Mouse (Mus musculus) spleen, adult 2 months (tissue): ENCODE measurements around the gene Ugt1a2. TPM values are rescaled to one million over a fixed set of nuclear protein-coding genes. Genes with fewer than 3 reads are reported as not detected.
A peak's percentile ranks its signal among the peaks of the same experiment; 100 is the strongest.
"Not testable (repeated sequence)": the region's sequence is repeated elsewhere in the genome, so short reads cannot be mapped to it uniquely, and the experiment has no call there.

Experiments
- DNase-seq, 2 experiments: peaks; one replicate each; pipeline versions ENCODE4 v3.0.0 to v3.0.0-alpha.2; 2012 to 2021; ENCODE audit warnings: low spot score in 2 of 2, low read depth in 1 of 2
- H3K27ac ChIP-seq: fragments of 200-500 bp; 2 replicates; pipeline ENCODE4 v1.5.1; 2012; ENCODE audit warnings: low read length, inconsistent platforms; ENCODE audit not compliant: insufficient read depth
- H3K27me3 ChIP-seq: fragments of 200-500 bp; 2 replicates; pipeline ENCODE4 v1.6.1; 2012; ENCODE audit warnings: mild to moderate bottlenecking, moderate library complexity, low read length, inconsistent platforms; ENCODE audit not compliant: control insufficient read depth, insufficient read depth
- H3K36me3 ChIP-seq: fragments of 200-500 bp; 2 replicates; pipeline ENCODE4 v1.6.1; 2012; ENCODE audit warnings: mild to moderate bottlenecking, low read length, inconsistent platforms; ENCODE audit not compliant: control insufficient read depth, insufficient read depth
- H3K4me1 ChIP-seq: fragments of 200-500 bp; 2 replicates; pipeline ENCODE4 v1.6.1; 2011; ENCODE audit warnings: inconsistent platforms; ENCODE audit not compliant: control insufficient read depth, insufficient read depth, insufficient read length
- H3K4me3 ChIP-seq: fragments of 200-500 bp; 2 replicates; pipeline ENCODE4 v1.5.1; 2011; ENCODE audit warnings: mild to moderate bottlenecking, inconsistent platforms; ENCODE audit not compliant: insufficient read depth, insufficient read length; ENCODE audit errors: extremely low read depth
- CTCF ChIP-seq: fragments of 200-500 bp; IDR thresholded peaks from 2 replicates; pipeline ENCODE4 v1.5.1; 2011; ENCODE audit warnings: mild to moderate bottlenecking, inconsistent platforms; ENCODE audit not compliant: insufficient read depth, insufficient read length, insufficient replicate concordance; ENCODE audit errors: extremely low read depth
- POLR2A ChIP-seq: fragments of 200-500 bp; IDR thresholded peaks from 2 replicates; pipeline ENCODE4 v1.6.1; 2011; ENCODE audit warnings: low read depth, low read length, inconsistent platforms
- WGBS: fragments of 180-500 bp; shearing (Covaris S2); methylation state at CpG from one replicate; pipeline ENCODE4 v1.1.7; 2018; 5-methylcytosine and 5-hydroxymethylcytosine counted together
- polyA plus RNA-seq: library from polyadenylated mRNA; depleted of rRNA; stranded (reverse); fragments of >200 nt; gene quantifications from 2 replicates; pipeline ENCODE4 v1.2.3, GENCODE M21; 2012

Gene Ugt1a2
- polyA plus RNA-seq, 1 experiment = 0.13 TPM

DNA sequence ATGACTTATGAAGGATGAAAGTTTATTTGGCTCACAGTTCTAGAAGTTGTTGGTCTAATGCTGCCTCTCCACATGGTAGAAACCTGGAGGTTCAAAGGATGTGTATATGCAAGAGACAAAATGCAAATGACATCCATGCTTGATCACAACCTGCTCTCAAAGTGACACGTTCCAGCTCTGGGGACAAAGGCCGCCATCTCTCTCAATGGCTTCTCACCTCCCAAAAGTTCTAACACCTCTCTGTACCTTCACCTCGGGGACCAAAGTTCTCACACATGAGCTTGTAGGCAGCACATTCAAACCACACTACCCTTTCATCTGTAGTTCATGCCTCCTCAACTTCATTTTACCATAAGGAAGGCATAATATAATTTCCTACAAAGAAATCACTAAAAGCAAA is 17.2 kb downstream of the Ugt1a2 start:
- H3K36me3 ChIP-seq = no peaks in the 10 kb centered on the region
- H3K27me3 ChIP-seq = no peaks in the 10 kb centered on the region
- no peaks in the 10 kb centered on the region for H3K4me1 ChIP-seq
- H3K27ac ChIP-seq = no peak overlapping the region
- peak in 1 of 2 experiments; percentile 3 for DNase-seq
- no peak overlapping the region for H3K4me3 ChIP-seq
- no peak for TF ChIP-seq CTCF
- no peak for TF ChIP-seq POLR2A
- 36% methylated on average over 3 of the region's 3 CpGs for WGBS

DNA sequence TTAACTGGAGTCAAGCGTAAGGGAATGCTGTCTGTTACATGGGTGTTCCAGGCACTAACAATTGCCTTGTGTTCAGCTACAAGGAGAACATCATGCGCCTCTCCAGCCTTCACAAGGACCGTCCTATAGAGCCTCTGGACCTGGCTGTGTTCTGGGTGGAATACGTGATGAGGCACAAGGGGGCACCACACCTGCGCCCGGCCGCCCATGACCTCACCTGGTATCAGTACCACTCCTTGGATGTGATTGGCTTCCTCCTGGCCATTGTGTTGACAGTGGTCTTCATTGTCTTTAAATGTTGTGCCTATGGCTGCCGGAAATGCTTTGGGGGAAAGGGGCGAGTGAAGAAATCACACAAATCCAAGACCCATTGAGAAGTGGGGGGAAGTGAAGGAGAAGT is 17.6 kb downstream of the Ugt1a2 start:
- Histone ChIP-seq H3K27ac (no peak overlapping the region), H3K36me3 (no peaks in the 10 kb centered on the region), H3K4me3 (no peak overlapping the region), H3K4me1 (no peaks in the 10 kb centered on the region), H3K27me3 (no peaks in the 10 kb centered on the region)
- WGBS = 74% methylated on average over 9 of the region's 9 CpGs
- no peak for DNase-seq
- TF ChIP-seq CTCF (no peak), POLR2A (no peak)

DNA sequence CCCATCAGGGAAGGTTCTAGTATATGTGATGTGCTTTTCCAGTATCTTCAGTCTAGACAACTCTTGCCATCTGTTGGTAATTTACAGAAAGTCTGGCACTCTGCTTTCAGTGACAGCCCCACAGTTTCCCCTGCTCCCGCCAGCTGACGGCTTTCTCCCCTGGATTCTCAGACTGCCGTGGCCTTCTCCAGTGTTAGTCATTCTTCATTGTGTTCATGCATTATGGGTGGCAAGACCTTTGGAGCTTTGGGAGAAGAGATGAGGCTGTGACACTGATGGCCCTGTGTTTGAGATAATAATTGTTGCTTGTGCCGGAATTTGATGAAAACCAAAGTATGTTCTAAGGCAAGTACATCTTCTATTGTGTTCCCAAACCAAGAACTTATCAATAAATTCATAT is 18.2 kb downstream of the Ugt1a2 start:
- Histone ChIP-seq H3K27me3 (no peaks in the 10 kb centered on the region), H3K36me3 (no peaks in the 10 kb centered on the region), H3K4me3 (no peak overlapping the region), H3K27ac (no peak overlapping the region), H3K4me1 (no peaks in the 10 kb centered on the region)
- no peak for TF ChIP-seq CTCF
- TF ChIP-seq POLR2A = no peak
- WGBS = 53% methylated on average over 4 of the region's 4 CpGs
- DNase-seq = no peak

DNA sequence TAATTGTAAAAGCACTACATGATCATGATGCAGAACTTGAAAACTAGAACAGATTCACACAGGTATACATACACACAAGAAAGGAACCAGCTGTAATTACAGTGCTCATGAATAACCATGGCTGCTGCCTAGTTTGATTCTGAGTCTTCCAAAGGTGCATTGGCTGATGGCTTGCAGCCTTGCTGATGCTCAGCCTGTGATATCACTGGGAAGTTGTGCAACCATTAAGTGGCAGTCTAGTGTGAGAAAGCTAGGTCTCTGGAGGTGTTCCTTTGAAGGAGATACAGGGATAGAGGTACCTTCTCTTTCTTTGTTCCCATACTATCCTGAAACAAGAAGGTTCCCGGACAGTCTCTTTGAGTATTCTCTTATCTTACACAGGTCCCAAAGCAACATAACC is 18.7 kb downstream of the Ugt1a2 start:
- TF ChIP-seq POLR2A (no peak), CTCF (no peak)
- Histone ChIP-seq H3K4me3 (no peak overlapping the region), H3K27ac (no peak overlapping the region), H3K36me3 (no peaks in the 10 kb centered on the region), H3K27me3 (no peaks in the 10 kb centered on the region), H3K4me1 (no peaks in the 10 kb centered on the region)
- 16% methylated on average over 1 of the region's 1 CpGs for WGBS
- DNase-seq = no peak

DNA sequence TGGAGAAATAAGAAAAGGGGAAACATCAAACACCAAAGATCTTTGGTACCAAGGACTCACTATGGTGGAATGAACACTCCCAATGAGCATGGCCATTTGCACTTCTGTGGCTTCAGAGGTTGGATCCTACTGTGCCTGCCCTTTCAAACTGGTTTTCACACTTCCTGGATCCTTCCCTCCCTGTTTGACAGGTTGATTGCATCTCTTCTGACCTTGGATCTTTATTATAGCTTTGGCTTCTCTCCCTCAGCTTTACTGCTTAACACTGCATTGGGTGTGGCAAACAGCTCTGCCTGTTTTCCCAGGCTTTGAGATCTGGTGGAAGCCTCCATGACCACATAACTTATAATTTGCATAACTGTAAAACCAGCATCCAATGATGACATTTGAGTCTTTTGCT is 19.9 kb downstream of the Ugt1a2 start:
- no peaks in the 10 kb centered on the region for H3K4me1 ChIP-seq
- no peak for DNase-seq

DNA sequence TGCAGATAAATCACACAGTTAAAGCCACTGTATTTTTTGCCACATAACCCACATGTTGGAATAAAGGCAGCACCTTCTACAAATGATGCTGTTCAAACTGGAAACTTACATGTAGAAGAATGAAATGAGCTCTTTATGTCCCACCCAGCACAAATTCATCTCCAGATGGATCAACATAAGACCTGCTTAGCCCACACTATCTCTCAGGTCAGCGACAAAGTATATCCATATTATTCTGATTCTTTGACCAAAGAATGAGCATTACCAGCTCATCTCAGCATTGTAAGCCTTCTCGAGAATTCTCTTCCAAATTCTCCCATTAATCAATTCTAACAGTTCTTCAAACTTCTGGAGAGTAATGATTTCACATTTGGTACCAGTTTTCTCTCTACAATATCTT is 21.8 kb downstream of the Ugt1a2 start:
- Histone ChIP-seq H3K27ac (no peak overlapping the region), H3K27me3 (no peaks in the 10 kb centered on the region), H3K4me3 (no peak overlapping the region), H3K4me1 (no peaks in the 10 kb centered on the region), H3K36me3 (no peaks in the 10 kb centered on the region)
- TF ChIP-seq CTCF = no peak
- no peak for TF ChIP-seq POLR2A
- DNase-seq = no peak
- 53% methylated on average over 2 of the region's 2 CpGs for WGBS

More for the DNA sequence above, 19.9 kb downstream of the Ugt1a2 start:
- Histone ChIP-seq H3K27ac (no peak overlapping the region), H3K4me3 (no peak overlapping the region), H3K27me3 (no peaks in the 10 kb centered on the region), H3K36me3 (no peaks in the 10 kb centered on the region)
- TF ChIP-seq POLR2A (no peak), CTCF (no peak)

DNA sequence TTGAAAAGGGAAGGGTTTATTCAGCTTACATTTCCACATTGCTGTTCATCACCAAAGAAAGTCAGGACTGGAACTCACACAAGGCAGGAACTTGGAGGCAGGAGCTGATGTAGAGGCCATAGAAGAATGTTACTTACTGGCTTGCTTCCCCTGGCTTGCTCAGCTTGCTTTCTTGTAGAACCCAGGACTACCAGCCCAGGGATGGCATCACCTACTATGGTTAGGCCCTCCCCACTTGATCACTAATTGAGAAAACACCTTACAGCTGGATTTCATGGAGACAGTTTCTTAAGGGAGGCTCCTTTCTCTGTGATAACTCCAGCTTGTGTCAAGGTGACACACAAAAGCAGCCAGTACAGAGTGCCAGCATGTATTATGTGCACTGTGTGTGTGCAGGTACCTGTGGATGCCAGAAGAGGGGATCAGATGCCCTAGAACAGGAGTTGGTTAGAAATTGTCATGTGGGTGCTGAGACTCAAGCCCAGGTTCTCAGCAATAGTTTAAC is 22.7 kb downstream of the Ugt1a2 start:
- not testable (repeated sequence) for H3K4me1 ChIP-seq, H3K27me3 ChIP-seq, H3K36me3 ChIP-seq, H3K27ac ChIP-seq, H3K4me3 ChIP-seq, DNase-seq

DNA sequence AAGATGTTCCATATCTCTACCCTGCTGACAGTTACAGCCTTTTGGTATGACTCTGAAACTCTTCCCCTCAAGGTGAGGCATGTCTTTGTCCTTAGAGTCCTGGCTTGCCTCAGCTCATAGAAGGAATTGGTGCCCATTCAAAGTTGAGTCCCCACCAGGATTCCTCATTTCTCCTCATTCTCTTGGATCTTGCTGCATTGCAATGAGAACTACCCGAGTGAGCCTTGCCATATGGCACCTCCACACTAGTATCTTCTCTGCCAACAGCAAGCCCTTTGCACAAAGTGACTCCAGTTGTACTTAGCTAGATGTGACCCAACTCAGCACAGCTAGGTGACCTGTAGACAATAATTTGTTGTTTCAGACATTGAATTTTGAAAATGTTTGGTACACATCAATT is 23.2 kb downstream of the Ugt1a2 start:
- TF ChIP-seq POLR2A = no peak
- TF ChIP-seq CTCF = no peak
- Histone ChIP-seq H3K4me3 (no peak overlapping the region), H3K27ac (no peak overlapping the region), H3K4me1 (no peaks in the 10 kb centered on the region), H3K36me3 (no peaks in the 10 kb centered on the region), H3K27me3 (no peaks in the 10 kb centered on the region)
- DNase-seq = no peak
- 58% methylated on average over 1 of the region's 1 CpGs for WGBS
